Mouse (Mus musculus): Measurements from ENCODE around the gene Ltbp2. TPM values are rescaled to one million over a fixed set of nuclear protein-coding genes. Genes with fewer than 3 reads are reported as not detected.

Ltbp2 gene
- polyA plus RNA-seq, 1 experiment: 182 TPM

GRCm38 (mm10) chr12:84812004-84812403 is 64.3 kb downstream of the Ltbp2 start:
- no peaks in the 10 kb centered on the region for H3K4me1 ChIP-seq (ENCODE audit: control insufficient read depth, insufficient read depth, low read length)
- no peak for TF ChIP-seq POLR2A (IDR thresholded peaks at IDR 0.05; ENCODE audit: low read depth, low read length)
- peak; percentile 31; the same call in 1 of the 2 replicates for TF ChIP-seq CTCF (IDR thresholded peaks at IDR 0.05; ENCODE audit: borderline replicate concordance, insufficient read depth, low read length)
- no peak overlapping the region for H3K27ac ChIP-seq (ENCODE audit: insufficient read depth, low read length)
- no peak overlapping the region for H3K4me3 ChIP-seq (ENCODE audit: insufficient read depth, low read length)

DNA sequence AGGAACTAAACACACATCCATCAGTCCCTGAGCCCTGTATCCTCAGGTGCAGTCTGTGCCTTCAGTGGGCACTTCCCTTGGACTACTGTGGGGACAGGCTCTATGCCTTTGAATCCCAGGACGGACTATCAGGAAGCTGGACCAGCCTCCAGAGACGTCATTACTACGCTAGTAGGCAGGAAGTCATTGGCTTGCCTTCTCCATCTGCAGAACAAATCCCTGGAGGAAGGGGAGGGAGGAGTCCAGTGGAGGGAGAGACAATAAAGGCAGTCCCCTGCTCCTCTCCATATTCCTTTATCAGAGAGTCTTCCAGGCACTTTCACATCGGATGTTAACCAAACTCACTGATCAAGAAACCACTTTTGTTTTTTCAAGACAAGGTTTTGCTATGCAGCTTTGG is 64.8 kb downstream of the Ltbp2 start:
- Histone ChIP-seq H3K27ac (ENCODE audit: insufficient read depth, low read length) (no peak overlapping the region), H3K4me3 (ENCODE audit: insufficient read depth, low read length) (no peak overlapping the region), H3K4me1 (ENCODE audit: control insufficient read depth, insufficient read depth, low read length) (no peaks in the 10 kb centered on the region)
- no peak for TF ChIP-seq CTCF (IDR thresholded peaks at IDR 0.05; ENCODE audit: borderline replicate concordance, insufficient read depth, low read length)
- TF ChIP-seq POLR2A (IDR thresholded peaks at IDR 0.05; ENCODE audit: low read depth, low read length): no peak

DNA sequence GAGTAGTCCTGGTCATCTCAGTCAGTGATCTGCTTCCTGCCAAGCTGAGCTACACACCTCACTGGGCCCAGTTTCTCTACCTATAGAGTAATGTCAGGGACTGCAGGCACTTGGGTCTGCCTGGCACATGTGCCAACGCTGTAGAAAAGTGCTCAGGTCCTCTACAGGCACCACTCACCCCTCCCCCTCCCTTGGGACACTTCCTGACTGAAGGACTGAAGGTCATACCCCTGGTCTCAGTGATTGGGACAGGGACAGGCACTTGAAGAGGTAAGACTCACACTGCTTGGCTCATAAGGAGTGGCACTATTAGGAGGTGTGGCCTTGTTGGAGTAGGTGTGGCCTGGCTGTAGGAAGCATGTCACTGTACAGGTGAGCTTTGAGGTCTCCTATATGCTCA is 65.5 kb downstream of the Ltbp2 start:
- no peaks in the 10 kb centered on the region for H3K4me1 ChIP-seq (ENCODE audit: control insufficient read depth, insufficient read depth, low read length)
- H3K4me3 ChIP-seq (ENCODE audit: insufficient read depth, low read length): no peak overlapping the region
- TF ChIP-seq CTCF (IDR thresholded peaks at IDR 0.05; ENCODE audit: borderline replicate concordance, insufficient read depth, low read length): no peak
- no peak for TF ChIP-seq POLR2A (IDR thresholded peaks at IDR 0.05; ENCODE audit: low read depth, low read length)
- no peak overlapping the region for H3K27ac ChIP-seq (ENCODE audit: insufficient read depth, low read length)

DNA sequence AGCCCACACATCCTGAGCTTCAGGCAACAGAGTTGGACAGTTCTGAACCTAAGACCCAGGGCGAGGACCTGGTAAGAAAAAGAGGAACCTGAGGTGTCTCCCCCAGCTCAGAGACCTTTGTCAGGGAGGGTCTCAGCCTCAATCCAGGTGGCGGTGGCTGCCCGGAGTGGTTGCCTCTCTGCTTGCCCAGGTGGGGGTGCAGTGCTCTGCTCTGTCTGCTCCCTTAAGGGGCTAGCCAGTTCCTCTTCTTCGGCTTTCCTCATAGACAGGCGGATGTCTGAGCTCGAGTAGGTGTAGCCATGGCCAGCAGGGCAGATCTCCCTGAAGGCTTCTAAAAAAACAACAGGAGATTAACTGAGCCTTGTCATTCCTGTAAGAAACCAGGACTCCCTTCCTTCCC is 67.3 kb downstream of the Ltbp2 start:
- no peak overlapping the region for H3K4me3 ChIP-seq (ENCODE audit: insufficient read depth, low read length)
- no peak overlapping the region for H3K27ac ChIP-seq (ENCODE audit: insufficient read depth, low read length)
- TF ChIP-seq CTCF (IDR thresholded peaks at IDR 0.05; ENCODE audit: borderline replicate concordance, insufficient read depth, low read length) (no peak), POLR2A (IDR thresholded peaks at IDR 0.05; ENCODE audit: low read depth, low read length) (no peak)
- no peaks in the 10 kb centered on the region for H3K4me1 ChIP-seq (ENCODE audit: control insufficient read depth, insufficient read depth, low read length)

GRCm38 (mm10) chr12:84807351-84807750 is 69.0 kb downstream of the Ltbp2 start:
- no peak overlapping the region for H3K4me3 ChIP-seq (ENCODE audit: insufficient read depth, low read length)
- TF ChIP-seq POLR2A (IDR thresholded peaks at IDR 0.05; ENCODE audit: low read depth, low read length): no peak
- no peak for TF ChIP-seq CTCF (IDR thresholded peaks at IDR 0.05; ENCODE audit: borderline replicate concordance, insufficient read depth, low read length)
- H3K27ac ChIP-seq (ENCODE audit: insufficient read depth, low read length): no peak overlapping the region
- H3K4me1 ChIP-seq (ENCODE audit: control insufficient read depth, insufficient read depth, low read length): no peaks in the 10 kb centered on the region

DNA sequence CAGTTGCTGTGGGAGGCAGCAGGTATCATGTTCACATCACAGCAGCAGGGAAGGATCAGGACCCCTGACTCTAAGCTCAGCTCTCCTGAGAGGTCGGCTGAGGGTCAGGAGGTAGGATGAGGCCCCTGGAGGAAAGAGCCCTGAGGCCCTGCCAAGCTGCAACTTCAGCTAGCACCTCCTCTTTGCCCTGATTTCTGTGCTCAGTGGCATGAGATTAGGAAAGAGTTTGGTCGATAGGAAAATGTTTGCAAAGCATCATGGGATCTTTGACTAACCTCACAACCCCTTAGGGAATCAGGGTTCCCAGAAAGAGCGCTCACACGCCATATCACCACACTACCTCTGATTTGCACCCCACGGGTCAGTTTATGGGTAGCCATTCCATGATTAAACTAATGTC is 69.6 kb downstream of the Ltbp2 start:
- TF ChIP-seq POLR2A (IDR thresholded peaks at IDR 0.05; ENCODE audit: low read depth, low read length) (no peak), CTCF (IDR thresholded peaks at IDR 0.05; ENCODE audit: borderline replicate concordance, insufficient read depth, low read length) (no peak)
- no peak overlapping the region for H3K4me3 ChIP-seq (ENCODE audit: insufficient read depth, low read length)
- H3K4me1 ChIP-seq (ENCODE audit: control insufficient read depth, insufficient read depth, low read length): no peaks in the 10 kb centered on the region
- no peak overlapping the region for H3K27ac ChIP-seq (ENCODE audit: insufficient read depth, low read length)

DNA sequence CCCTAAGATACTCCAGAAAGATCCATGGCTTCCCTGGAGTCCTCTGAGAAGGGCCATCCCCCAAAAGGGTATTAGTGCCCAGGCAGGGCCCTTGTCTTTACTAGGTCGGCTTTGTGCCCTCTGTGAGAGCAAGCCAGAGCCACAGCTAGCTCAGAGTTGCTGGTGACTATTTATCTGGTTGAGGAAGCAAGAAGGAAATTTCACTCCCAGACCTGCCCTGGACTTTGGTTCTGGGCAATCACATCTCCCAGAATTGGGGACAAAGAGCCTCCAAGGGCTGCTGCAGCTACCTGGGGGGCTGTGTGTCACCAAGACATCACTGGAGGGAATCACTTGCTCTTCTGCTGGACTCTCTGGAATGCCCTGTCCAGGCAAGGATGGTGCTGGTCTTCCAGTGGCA is 70.3 kb downstream of the Ltbp2 start:
- TF ChIP-seq CTCF (IDR thresholded peaks at IDR 0.05; ENCODE audit: borderline replicate concordance, insufficient read depth, low read length): no peak
- TF ChIP-seq POLR2A (IDR thresholded peaks at IDR 0.05; ENCODE audit: low read depth, low read length): no peak
- no peak overlapping the region for H3K27ac ChIP-seq (ENCODE audit: insufficient read depth, low read length)

GRCm38 (mm10) chr12:84805228-84805842 is 71.0 kb downstream of the Ltbp2 start:
- no peak overlapping the region for H3K4me3 ChIP-seq (ENCODE audit: insufficient read depth, low read length)
- no peak overlapping the region for H3K27ac ChIP-seq (ENCODE audit: insufficient read depth, low read length)
- TF ChIP-seq POLR2A (IDR thresholded peaks at IDR 0.05; ENCODE audit: low read depth, low read length): no peak
- no peak for TF ChIP-seq CTCF (IDR thresholded peaks at IDR 0.05; ENCODE audit: borderline replicate concordance, insufficient read depth, low read length)
- H3K4me1 ChIP-seq (ENCODE audit: control insufficient read depth, insufficient read depth, low read length): no peaks in the 10 kb centered on the region

More for the DNA sequence above, 70.3 kb downstream of the Ltbp2 start:
- Histone ChIP-seq H3K4me3 (ENCODE audit: insufficient read depth, low read length) (no peak overlapping the region), H3K4me1 (ENCODE audit: control insufficient read depth, insufficient read depth, low read length) (no peaks in the 10 kb centered on the region)

- no peak overlapping the region for H3K27ac ChIP-seq (ENCODE audit: insufficient read depth, low read length)
- no peaks in the 10 kb centered on the region for H3K4me1 ChIP-seq (ENCODE audit: control insufficient read depth, insufficient read depth, low read length)
- TF ChIP-seq POLR2A (IDR thresholded peaks at IDR 0.05; ENCODE audit: low read depth, low read length) (no peak), CTCF (IDR thresholded peaks at IDR 0.05; ENCODE audit: borderline replicate concordance, insufficient read depth, low read length) (no peak)
- H3K4me3 ChIP-seq (ENCODE audit: insufficient read depth, low read length): no peak overlapping the region
These were observed 73.7 kb downstream of the Ltbp2 start for GRCm38 (mm10) chr12:84802625-84803024.

DNA sequence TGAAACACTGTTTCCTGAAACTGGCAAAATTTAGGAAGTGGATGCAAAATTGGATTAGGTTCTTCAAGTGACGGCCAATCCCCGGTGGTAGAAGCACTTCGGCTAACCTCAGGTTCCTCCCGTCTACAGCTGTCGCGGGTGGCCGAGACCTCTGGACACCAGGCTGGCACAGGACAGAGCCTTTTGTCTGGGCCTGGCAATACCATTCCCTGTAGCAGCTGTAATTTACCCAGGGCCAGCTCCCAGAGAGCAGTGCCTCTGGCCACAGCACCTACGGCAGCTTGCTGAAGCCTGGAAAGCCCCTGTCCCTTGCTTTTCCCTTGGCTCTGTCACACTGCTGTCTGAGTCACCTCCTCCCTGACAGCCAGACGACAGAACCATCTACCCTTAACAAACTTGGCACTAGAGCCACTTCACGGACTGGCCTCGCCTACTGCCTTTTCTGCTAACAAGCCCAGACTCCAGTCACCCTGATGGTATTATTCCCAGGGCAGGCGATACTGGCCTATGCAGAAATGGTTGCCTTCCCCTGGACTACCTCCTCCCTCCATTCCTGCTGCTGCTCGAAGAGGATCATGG is 74.7 kb downstream of the Ltbp2 start:
- TF ChIP-seq POLR2A (IDR thresholded peaks at IDR 0.05; ENCODE audit: low read depth, low read length): no peak
- TF ChIP-seq CTCF (IDR thresholded peaks at IDR 0.05; ENCODE audit: borderline replicate concordance, insufficient read depth, low read length): no peak

More for the DNA sequence above, 74.7 kb downstream of the Ltbp2 start:
- H3K27ac ChIP-seq (ENCODE audit: insufficient read depth, low read length): no peak overlapping the region
- no peaks in the 10 kb centered on the region for H3K4me1 ChIP-seq (ENCODE audit: control insufficient read depth, insufficient read depth, low read length)
- H3K4me3 ChIP-seq (ENCODE audit: insufficient read depth, low read length): no peak overlapping the region
